Comparison of ENCODE assay signal across 7 mouse cellular contexts in the genomic region with DNA sequence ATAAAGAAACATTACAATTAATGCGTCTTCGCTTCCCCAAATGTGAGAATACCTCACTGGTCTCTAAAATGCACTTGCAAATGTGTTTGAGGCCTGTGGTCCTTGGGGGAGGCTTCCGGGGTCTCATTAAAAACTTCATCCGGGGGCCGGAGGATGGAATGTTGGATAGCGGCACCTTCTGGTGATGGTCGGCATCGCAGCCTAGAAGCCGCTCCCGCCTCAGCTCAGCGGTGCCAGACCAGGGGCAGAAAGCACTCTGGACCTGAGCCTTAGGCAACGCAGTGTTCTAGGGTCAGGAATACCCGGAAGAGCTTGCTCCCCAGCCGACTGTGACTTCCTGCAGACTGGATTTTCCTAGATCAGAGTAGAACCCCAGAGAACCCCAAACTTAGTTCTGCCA. TPM values are rescaled to one million over a fixed set of nuclear protein-coding genes. Genes with fewer than 3 reads are reported as not detected.
A peak's percentile ranks its signal among the peaks of the same experiment; 100 is the strongest.
DNase-seq lines count a peak whose midpoint lies in the region; ATAC-seq and TF ChIP-seq lines count a peak whose summit lies in the region.

No protein-coding gene starts in this region.

- H3K9ac ChIP-seq in MEL (ENCODE audit: control insufficient read depth, low read depth, low read length, poor library complexity, severe bottlenecking): no peak overlapping the region
- H3K9ac ChIP-seq in heart, postnatal 0 days (replicated peaks; ENCODE audit: low read depth, low read length): no peak overlapping the region

- peaks cover 2 to 3% of the 10 kb centered on the region in 2 experiments; a peak in 3 of 4 replicates for H3K27me3 ChIP-seq in MEL (ENCODE audit: control insufficient read depth in 1 of 2, insufficient read depth in 2 of 2, low read length in 2 of 2)
- peaks cover 16% of the 10 kb centered on the region; the same call in 1 of the 2 replicates for H3K27me3 ChIP-seq in heart, postnatal 0 days (ENCODE audit: control insufficient read depth, insufficient read depth, low read length)
- H3K27me3 ChIP-seq in small intestine, adult 2 months (ENCODE audit: control insufficient read depth, insufficient read depth, low read length): peaks cover 7% of the 10 kb centered on the region

- peak; percentile 54 for TF ChIP-seq RAD21 in MEL (IDR thresholded peaks at IDR 0.05; ENCODE audit: low read depth, low read length)

- no peaks in the 10 kb centered on the region for H3K36me3 ChIP-seq in MEL (ENCODE audit: control insufficient read depth in 1 of 2, insufficient read depth in 2 of 2, low read length in 2 of 2)
- no peaks in the 10 kb centered on the region for H3K36me3 ChIP-seq in heart, postnatal 0 days (replicated peaks; ENCODE audit: control insufficient read depth, insufficient read depth, low read length)
- H3K36me3 ChIP-seq in small intestine, adult 2 months (ENCODE audit: control insufficient read depth, insufficient read depth, low read length): no peaks in the 10 kb centered on the region

- no peak overlapping the region for H3K4me3 ChIP-seq in MEL (ENCODE audit: control insufficient read depth in 1 of 2, insufficient read depth in 1 of 2, low read depth in 2 of 2, low read length in 2 of 2)
- no peak overlapping the region for H3K4me3 ChIP-seq in heart, postnatal 0 days (ENCODE audit: low read depth, low read length)
- H3K4me3 ChIP-seq in small intestine, adult 2 months (ENCODE audit: low read depth, low read length): no peak overlapping the region

- no peak overlapping the region for H3K27ac ChIP-seq in MEL (ENCODE audit: control insufficient read depth, low read depth, low read length)
- no peak overlapping the region for H3K27ac ChIP-seq in heart, postnatal 0 days (ENCODE audit: low read depth)
- no peak overlapping the region for H3K27ac ChIP-seq in small intestine, adult 2 months (ENCODE audit: insufficient read depth, low read depth, low read length)

- TF ChIP-seq POLR2A in MEL (IDR thresholded peaks at IDR 0.05; ENCODE audit: control insufficient read depth in 1 of 2, insufficient read depth in 1 of 2, low read depth in 1 of 2, low read length in 2 of 2, poor library complexity in 1 of 2): no peak
- TF ChIP-seq POLR2A in small intestine, adult 2 months (IDR thresholded peaks at IDR 0.05; ENCODE audit: low read depth, low read length): no peak

- H3K9me3 ChIP-seq in MEL (replicated peaks; ENCODE audit: insufficient read depth, low read length): no peaks in the 10 kb centered on the region
- no peaks in the 10 kb centered on the region for H3K9me3 ChIP-seq in heart, postnatal 0 days (replicated peaks; ENCODE audit: control insufficient read depth, low read length)

- H3K4me2 ChIP-seq in heart, postnatal 0 days (ENCODE audit: low read depth, low read length): no peak overlapping the region

- ATAC-seq in heart, postnatal 0 days (ENCODE audit: insufficient read depth, low read depth): no peak
- peak; percentile 71 for ATAC-seq in megakaryocyte, adult 5-6 weeks (ENCODE audit: poor library complexity, severe bottlenecking)

- peak; percentile 79 to 87 (median 82) for TF ChIP-seq CTCF in MEL (IDR thresholded peaks at IDR 0.05 in 2 of 3, conservative IDR thresholded peaks at IDR 0.05 in 1 of 3; ENCODE audit: control insufficient read depth in 1 of 3, insufficient read depth in 1 of 3, low read depth in 2 of 3, low read length in 3 of 3, poor library complexity in 1 of 3, severe bottlenecking in 1 of 3)
- peak; percentile 64 for TF ChIP-seq CTCF in heart, postnatal 0 days (IDR thresholded peaks at IDR 0.05; ENCODE audit: low read depth)
- peak; percentile 76; the same call in 1 of the 2 replicates for TF ChIP-seq CTCF in small intestine, adult 2 months (IDR thresholded peaks at IDR 0.05; ENCODE audit: extremely low read depth, insufficient read length, insufficient replicate concordance, low read depth, low read length)

- no peak for TF ChIP-seq EP300 in MEL (IDR thresholded peaks at IDR 0.05; ENCODE audit: low read depth in 1 of 2, low read length in 2 of 2)
- no peak for TF ChIP-seq EP300 in heart, postnatal 0 days (IDR thresholded peaks at IDR 0.05; ENCODE audit: low read depth)

- H3K4me1 ChIP-seq in MEL (ENCODE audit: control insufficient read depth in 1 of 2, insufficient read depth in 2 of 2, low read length in 2 of 2): no peaks in the 10 kb centered on the region
- H3K4me1 ChIP-seq in heart, postnatal 0 days (ENCODE audit: control insufficient read depth, insufficient read depth): no peaks in the 10 kb centered on the region
- no peaks in the 10 kb centered on the region for H3K4me1 ChIP-seq in small intestine, adult 2 months (ENCODE audit: control insufficient read depth, insufficient read depth, insufficient read length, low read length)

- peak; percentile 60 to 63 for DNase-seq in B cell, adult 2 months
- peak; percentile 43 for DNase-seq in MEL (ENCODE audit: low read depth, low spot score)
- peak; percentile 83 for DNase-seq in embryo, embryonic 11 days
- DNase-seq in heart, postnatal 0 days (ENCODE audit: low spot score): peak; percentile 36
- DNase-seq in layer of hippocampus, postnatal 36 days: peak; percentile 37 to 53

- H3K79me2 ChIP-seq in MEL (ENCODE audit: control insufficient read depth, insufficient read depth, low read length, poor library complexity): no peaks in the 10 kb centered on the region

- WGBS in heart, postnatal 0 days: 10% methylated on average over 14 of the region's 14 CpGs
- WGBS in small intestine, adult 2 months: 6% methylated on average over 14 of the region's 14 CpGs

TF ChIP-seq in MEL, 35 proteins besides CTCF, POLR2A, EP300 and RAD21:
- no peak for TF ChIP-seq USF2 (IDR thresholded peaks at IDR 0.05; ENCODE audit: borderline replicate concordance in 1 of 2, insufficient read depth in 1 of 2, low read depth in 1 of 2, low read length in 2 of 2)
- no peak for TF ChIP-seq ZNF384 (IDR thresholded peaks at IDR 0.05; ENCODE audit: low read depth, low read length)
- no peak for TF ChIP-seq POLR2AphosphoS5 (IDR thresholded peaks at IDR 0.05; ENCODE audit: borderline replicate concordance, low read depth, low read length)
- TF ChIP-seq ZC3H11A (IDR thresholded peaks at IDR 0.05; ENCODE audit: low read depth, low read length): peak; percentile 36; the same call in 1 of the 2 replicates
- no peak for TF ChIP-seq MAZ (IDR thresholded peaks at IDR 0.05; ENCODE audit: low read depth, low read length)
- no peak for TF ChIP-seq KAT2A (conservative IDR thresholded peaks at IDR 0.05; ENCODE audit: low read depth, low read length)
- no peak for TF ChIP-seq SIN3A (IDR thresholded peaks at IDR 0.05; ENCODE audit: low read length)
- peak; percentile 75 for TF ChIP-seq SMC3 (IDR thresholded peaks at IDR 0.05; ENCODE audit: low read depth, low read length)
- no peak for TF ChIP-seq MEF2A (IDR thresholded peaks at IDR 0.05; ENCODE audit: extremely low read depth, insufficient replicate concordance, low read depth, low read length, poor library complexity, severe bottlenecking)
- no peak for TF ChIP-seq CHD1 (IDR thresholded peaks at IDR 0.05; ENCODE audit: low read depth, low read length)

RNA-seq across cellular contexts. Expression of a gene that starts 8.7 kb away (rescaled TPM):
- total RNA-seq in MEL (2012; rRNA removed): 0.03 and 0.04 TPM in 2 replicates
- under 1 TPM in 1 of 2 experiments, not detected in 1; 0.03 TPM for polyA plus RNA-seq in MEL (2012; ENCODE audit: insufficient read depth in 1 of 2, insufficient read length in 2 of 2, low read depth in 1 of 2, low replicate concordance in 2 of 2, missing spikeins in 1 of 2)
- total RNA-seq in heart, postnatal 0 days (2014; rRNA removed; ENCODE audit: low replicate concordance): 1.2 and 3.0 TPM in 2 replicates
- 0.14 and 0.21 TPM in 2 replicates for polyA plus RNA-seq in heart, postnatal 0 days (2015; fragmentation: Nextera tagmentation; extraction: Ambion mirVana)
- 1 to 10 TPM in 1 of 2 experiments, under 1 TPM in 1; 0.96 to 1.0 TPM for total RNA-seq in layer of hippocampus, postnatal 36 days (2021)
- total RNA-seq in megakaryocyte, adult 5-6 weeks (2015): not detected in 2 replicates
- not detected in 2 replicates for total RNA-seq in megakaryocyte, adult 5-6 weeks (2017)
- 0.34 and 1.2 TPM in 2 replicates for polyA plus RNA-seq in small intestine, adult 2 months (2012; rRNA removed)

RNA-seq across cellular contexts. Expression of a gene that starts 43.7 kb away (rescaled TPM):
- total RNA-seq in MEL (2012; rRNA removed): 21.4 and 29.5 TPM in 2 replicates
- polyA plus RNA-seq in MEL (2012; ENCODE audit: insufficient read depth in 1 of 2, insufficient read length in 2 of 2, low read depth in 1 of 2, low replicate concordance in 2 of 2, missing spikeins in 1 of 2): 10 to 100 TPM in 1 of 2 experiments, not detected in 1; 53.0 TPM
- 24.1 and 33.0 TPM in 2 replicates for total RNA-seq in heart, postnatal 0 days (2014; rRNA removed; ENCODE audit: low replicate concordance)
- polyA plus RNA-seq in heart, postnatal 0 days (2015; fragmentation: Nextera tagmentation; extraction: Ambion mirVana): 14.9 and 15.4 TPM in 2 replicates
- total RNA-seq in layer of hippocampus, postnatal 36 days (2021): 100 to 1,000 TPM; 101 to 112 TPM
- 4.2 and 6.4 TPM in 2 replicates for total RNA-seq in megakaryocyte, adult 5-6 weeks (2015)
- 7.1 and 8.1 TPM in 2 replicates for total RNA-seq in megakaryocyte, adult 5-6 weeks (2017)
- 27.4 and 39.8 TPM in 2 replicates for polyA plus RNA-seq in small intestine, adult 2 months (2012; rRNA removed)

RNA-seq across cellular contexts. Expression of a gene that starts 52.8 kb away (rescaled TPM):
- 0.46 and 0.50 TPM in 2 replicates for total RNA-seq in MEL (2012; rRNA removed)
- polyA plus RNA-seq in MEL (2012; ENCODE audit: insufficient read depth in 1 of 2, insufficient read length in 2 of 2, low read depth in 1 of 2, low replicate concordance in 2 of 2, missing spikeins in 1 of 2): under 1 TPM in 1 of 2 experiments, not detected in 1; 0.82 TPM
- total RNA-seq in heart, postnatal 0 days (2014; rRNA removed; ENCODE audit: low replicate concordance): 0.15 TPM in 1 of 2 replicates, not detected in the other
- polyA plus RNA-seq in heart, postnatal 0 days (2015; fragmentation: Nextera tagmentation; extraction: Ambion mirVana): 0.15 and 0.25 TPM in 2 replicates
- 1 to 10 TPM; 1.0 to 1.5 TPM for total RNA-seq in layer of hippocampus, postnatal 36 days (2021)
- 0.11 and 1.1 TPM in 2 replicates for total RNA-seq in megakaryocyte, adult 5-6 weeks (2015)
- total RNA-seq in megakaryocyte, adult 5-6 weeks (2017): 0.66 TPM in 1 of 2 replicates, not detected in the other
- 0.29 and 0.48 TPM in 2 replicates for polyA plus RNA-seq in small intestine, adult 2 months (2012; rRNA removed)
